Mouse (Mus musculus) liver, embryonic 12.5 days (tissue): Measurements from ENCODE around the gene 1600015I10Rik. TPM values are rescaled to one million over a fixed set of nuclear protein-coding genes. Genes with fewer than 3 reads are reported as not detected.

Experiments
- ATAC-seq: fragments of 200-750 bp; cut with Nextera tagmentation; 2 replicates; pipeline ENCODE4 v1.8.0; 2017; ENCODE audit warnings: moderate number of reproducible peaks, mild to moderate bottlenecking, moderate library complexity
- H3K27ac ChIP-seq: fragments of 300-500 bp; sonication (generic); 2 replicates; pipeline ENCODE4 v1.5.1; 2016; ENCODE audit warnings: mild to moderate bottlenecking
- H3K27me3 ChIP-seq: fragments of 300-500 bp; sonication (generic); replicated peaks from 2 replicates; pipeline ENCODE4 v1.6.1; 2016; ENCODE audit warnings: mild to moderate bottlenecking, moderate library complexity
- H3K36me3 ChIP-seq: fragments of 300-500 bp; sonication (generic); 2 replicates; pipeline ENCODE4 v1.6.1; 2016; ENCODE audit warnings: mild to moderate bottlenecking, moderate library complexity
- H3K4me1 ChIP-seq: fragments of 300-500 bp; sonication (generic); 2 replicates; pipeline ENCODE4 v1.6.1; 2016
- H3K4me2 ChIP-seq: fragments of 300-500 bp; sonication (generic); 2 replicates; pipeline ENCODE4 v1.6.1; 2016; ENCODE audit warnings: mild to moderate bottlenecking, moderate library complexity
- H3K4me3 ChIP-seq: fragments of 300-500 bp; sonication (generic); 2 replicates; pipeline ENCODE4 v1.5.1; 2016; ENCODE audit warnings: mild to moderate bottlenecking, moderate library complexity
- H3K9ac ChIP-seq: fragments of 300-500 bp; sonication (generic); 2 replicates; pipeline ENCODE4 v1.6.1; 2016; ENCODE audit warnings: mild to moderate bottlenecking, moderate library complexity
- H3K9me3 ChIP-seq: fragments of 300-500 bp; sonication (generic); replicated peaks from 2 replicates; pipeline ENCODE4 v1.6.1; 2016; ENCODE audit warnings: mild to moderate bottlenecking, moderate library complexity
- WGBS: fragments of 180-500 bp; shearing (Covaris S2); methylation state at CpG from one replicate; pipeline ENCODE4 v1.1.7; 2016; ENCODE audit not compliant: insufficient replicate concordance; 5-methylcytosine and 5-hydroxymethylcytosine counted together
- polyA plus RNA-seq: library from polyadenylated mRNA; unstranded; fragments of >200 nt; fragmentation: Nextera tagmentation; extraction: Ambion mirVana; gene quantifications from 2 replicates; pipeline ENCODE4 v1.2.1, GENCODE M21; 2016

Gene 1600015I10Rik
- polyA plus RNA-seq, 1 experiment from 2014 or later = not detected

DNA sequence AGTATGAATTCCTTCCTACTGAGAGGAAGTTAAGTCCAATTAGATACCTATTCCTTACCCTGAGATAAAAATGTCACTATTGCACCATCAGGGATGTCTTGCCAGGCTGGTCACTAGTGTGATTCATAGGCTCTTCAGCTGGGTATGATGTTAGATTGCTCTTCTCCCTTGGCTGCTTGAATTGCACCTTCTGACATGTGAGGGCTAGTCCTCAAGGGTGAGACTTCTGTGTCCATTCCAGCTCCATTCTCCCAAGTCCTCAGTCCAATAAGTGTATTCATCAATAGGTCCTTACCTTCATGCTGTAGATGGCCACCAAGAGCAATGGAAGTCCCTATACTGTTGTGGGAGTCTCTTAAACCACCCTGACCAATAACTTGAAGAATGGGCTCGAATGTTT lies 49.9 kb downstream of the 1600015I10Rik start:
- WGBS = 17% methylated on average over 1 of the region's 1 CpGs
- Histone ChIP-seq H3K4me3 (no peak overlapping the region), H3K27ac (no peak overlapping the region), H3K9me3 (no peaks in the 10 kb centered on the region), H3K9ac (no peak overlapping the region), H3K27me3 (no peaks in the 10 kb centered on the region), H3K4me2 (no peak overlapping the region), H3K4me1 (no peaks in the 10 kb centered on the region), H3K36me3 (no peaks in the 10 kb centered on the region)
- ATAC-seq = no peak

DNA sequence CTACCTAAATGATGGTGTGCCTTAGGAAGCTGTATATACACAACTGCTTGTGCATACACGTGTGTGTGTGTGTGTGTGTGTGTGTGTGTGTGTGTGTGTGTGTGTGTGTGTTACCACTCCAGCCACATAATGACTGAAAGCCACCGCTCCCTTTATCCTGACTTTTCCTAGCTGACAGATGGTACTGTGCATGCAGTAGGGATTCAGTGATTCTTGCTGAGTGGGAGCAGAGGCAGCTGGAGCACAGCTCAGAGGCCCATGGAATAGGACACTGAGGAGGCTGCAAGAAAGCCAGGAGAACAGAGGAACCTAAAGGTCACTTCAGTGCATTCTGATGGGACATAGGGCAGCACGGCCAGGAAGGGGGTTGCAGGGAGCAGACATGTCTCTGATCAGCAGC lies 52.6 kb downstream of the 1600015I10Rik start:
- whole genome bisulfite sequencing = 58% methylated on average over 3 of the region's 3 CpGs
- H3K4me1 ChIP-seq = no peaks in the 10 kb centered on the region
- no peak overlapping the region for H3K4me2 ChIP-seq
- ATAC-seq = no peak
- H3K27ac ChIP-seq = no peak overlapping the region
- H3K27me3 ChIP-seq = no peaks in the 10 kb centered on the region
- no peaks in the 10 kb centered on the region for H3K36me3 ChIP-seq
- H3K9ac ChIP-seq = no peak overlapping the region
- no peaks in the 10 kb centered on the region for H3K9me3 ChIP-seq
- no peak overlapping the region for H3K4me3 ChIP-seq

Other genes with a start within 250 kb of the 1600015I10Rik start
- 15.7 and 15.9 TPM in 2 replicates for gene Gimap4, start 245.3 kb upstream of the 1600015I10Rik start, polyA plus RNA-seq
- gene Gimap6, start 221.7 kb upstream of the 1600015I10Rik start, polyA plus RNA-seq = 11.7 and 12.7 TPM in 2 replicates
- 0.75 and 1.2 TPM in 2 replicates for gene Gm28053, start 211.3 kb upstream of the 1600015I10Rik start, polyA plus RNA-seq
- gene Gimap7, start 211.3 kb upstream of the 1600015I10Rik start, polyA plus RNA-seq = 0.10 and 0.18 TPM in 2 replicates
- 10.9 and 11.9 TPM in 2 replicates for gene Gimap1, start 190.8 kb upstream of the 1600015I10Rik start, polyA plus RNA-seq
- gene Gimap5, start 183.7 kb upstream of the 1600015I10Rik start, polyA plus RNA-seq = 3.0 and 3.7 TPM in 2 replicates
- not detected in 2 replicates for gene Gimap3, start 159.0 kb upstream of the 1600015I10Rik start, polyA plus RNA-seq
- gene Tmem176a, start 89.0 kb upstream of the 1600015I10Rik start, polyA plus RNA-seq = 48.3 and 53.2 TPM in 2 replicates
- 92.9 and 93.2 TPM in 2 replicates for gene Tmem176b, start 88.4 kb upstream of the 1600015I10Rik start, polyA plus RNA-seq
- gene Aoc1, start 57.0 kb upstream of the 1600015I10Rik start, polyA plus RNA-seq = not detected in 2 replicates
- not detected in 2 replicates for gene Doxl2, start 45.1 kb downstream of the 1600015I10Rik start, polyA plus RNA-seq
- gene Svs1, start 57.0 kb downstream of the 1600015I10Rik start, polyA plus RNA-seq = not detected in 2 replicates
- 0.17 and 0.36 TPM in 2 replicates for gene Gpnmb, start 106.7 kb downstream of the 1600015I10Rik start, polyA plus RNA-seq
- 47.9 and 52.9 TPM in 2 replicates for gene Malsu1, start 143.9 kb downstream of the 1600015I10Rik start, polyA plus RNA-seq